Mouse (Mus musculus) G1E (cell line): ENCODE results near the gene Dnase2b.

Experiments used
- CTCF ChIP-seq: IDR thresholded peaks from 2 replicates; pipeline ENCODE4 v1.5.1; 2012; ENCODE audit warnings: low read depth, low read length, inconsistent platforms, mixed read lengths
- GATA1 ChIP-seq: IDR thresholded peaks from 2 replicates; pipeline ENCODE4 v1.6.1; 2012; ENCODE audit warnings: borderline replicate concordance, low read length, inconsistent platforms, mixed read lengths
- GATA2 ChIP-seq: IDR thresholded peaks from 2 replicates; pipeline ENCODE4 v1.6.1; 2012; ENCODE audit warnings: low read depth, low read length, inconsistent platforms, borderline replicate concordance
- TAL1 ChIP-seq: conservative IDR thresholded peaks from 2 replicates; pipeline ENCODE4 v1.6.1; 2012; ENCODE audit warnings: low read depth, low read length, inconsistent platforms, mixed read lengths

GRCm38 (mm10) chr3:146661001-146661400, 45.6 kb upstream of the Dnase2b start:
- TF ChIP-seq CTCF (no peak), GATA2 (no peak), TAL1 (no peak), GATA1 (no peak)
